Mouse (Mus musculus): Measurements from ENCODE around the gene Csf1. TPM values are rescaled to one million over a fixed set of nuclear protein-coding genes. Genes with fewer than 3 reads are reported as not detected.

Gene Csf1
- polyA plus RNA-seq, 1 experiment from 2014 or later: 10.3 TPM

DNA sequence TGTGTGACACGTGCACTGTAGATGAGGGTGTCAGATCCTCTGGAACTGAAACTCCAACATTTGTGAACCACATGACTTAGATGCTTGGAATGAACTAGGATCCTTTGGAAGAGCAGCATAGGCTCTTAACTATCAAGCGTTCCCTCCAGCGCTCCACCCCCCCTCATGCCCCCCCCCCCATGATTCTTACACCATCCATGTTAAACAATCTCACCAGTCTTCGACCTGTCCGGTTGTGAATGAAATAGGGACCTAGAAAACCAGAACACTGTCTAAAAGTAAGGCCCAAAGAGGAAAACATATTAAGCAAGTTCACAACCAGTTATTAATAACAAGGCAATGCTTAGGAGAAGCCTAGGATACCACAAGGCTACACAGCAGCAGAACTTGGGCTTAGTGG is 32.5 kb upstream of the Csf1 start:
- peak overlapping the region; percentile 94 for H3K27ac ChIP-seq
- WGBS: 65% methylated on average over 5 of the region's 5 CpGs
- H3K4me2 ChIP-seq: peak overlapping the region; percentile 30; the same call in 1 of the 2 replicates
- no peak overlapping the region for H3K4me3 ChIP-seq
- no peak for ATAC-seq (ENCODE audit: borderline replicate concordance, extremely low read depth, low FRiP score, low TSS enrichment)
- no peak overlapping the region for H3K9ac ChIP-seq
- no peaks in the 10 kb centered on the region for H3K36me3 ChIP-seq
- H3K9me3 ChIP-seq: no peaks in the 10 kb centered on the region
- H3K27me3 ChIP-seq: no peaks in the 10 kb centered on the region
- peaks cover 27% of the 10 kb centered on the region for H3K4me1 ChIP-seq

DNA sequence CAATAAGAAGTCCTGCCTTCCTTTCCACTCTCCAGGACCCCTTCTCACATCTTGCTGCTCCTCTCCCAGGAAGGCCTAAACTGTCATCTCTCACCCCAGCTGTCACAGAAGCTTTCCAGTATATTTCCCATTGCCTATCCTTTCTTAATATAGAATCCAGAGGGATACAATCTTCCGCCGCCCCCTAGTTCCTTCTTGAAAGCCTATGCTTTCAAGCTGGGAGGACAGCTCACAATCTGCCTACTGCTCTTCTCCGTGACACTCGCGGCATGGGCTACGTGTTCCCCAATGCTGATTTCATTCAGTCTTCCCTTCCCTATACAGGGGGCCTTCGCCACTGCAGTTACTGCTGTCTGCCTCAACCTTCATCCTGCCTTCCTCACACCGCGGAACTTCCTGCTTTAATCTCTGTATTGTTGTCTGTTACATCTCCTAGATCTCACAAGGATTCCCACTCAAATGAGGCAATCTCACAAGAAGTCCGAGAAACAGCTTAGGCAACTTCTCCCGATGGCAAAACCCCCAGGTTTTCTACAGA is 30.6 kb upstream of the Csf1 start:
- WGBS: 75% methylated on average over 11 of the region's 11 CpGs
- ATAC-seq (ENCODE audit: borderline replicate concordance, extremely low read depth, low FRiP score, low TSS enrichment): no peak
- no peaks in the 10 kb centered on the region for H3K36me3 ChIP-seq

DNA sequence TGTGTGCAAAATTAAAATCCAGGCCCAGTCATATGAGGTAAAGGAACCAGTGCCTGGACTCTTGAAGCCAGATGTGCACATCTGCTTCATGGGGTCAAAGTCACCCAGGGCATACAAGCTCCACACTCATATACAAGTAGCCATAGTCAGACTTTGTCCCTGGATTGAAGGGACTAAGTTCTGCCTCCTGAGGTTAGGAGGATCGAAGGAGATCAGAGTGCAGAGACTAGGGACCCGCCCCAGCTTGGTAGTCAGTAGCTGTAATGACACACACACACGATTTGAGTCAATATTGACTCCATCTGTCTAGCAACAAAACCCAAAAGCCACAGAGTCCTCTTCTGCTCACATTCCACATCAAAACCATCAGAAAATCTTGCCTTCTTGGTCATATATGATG is 30.0 kb upstream of the Csf1 start:
- no peak overlapping the region for H3K4me2 ChIP-seq
- H3K4me3 ChIP-seq: no peak overlapping the region
- H3K4me1 ChIP-seq: peaks cover 35% of the 10 kb centered on the region
- no peaks in the 10 kb centered on the region for H3K9me3 ChIP-seq
- H3K9ac ChIP-seq: no peak overlapping the region
- no peak for ATAC-seq (ENCODE audit: borderline replicate concordance, extremely low read depth, low FRiP score, low TSS enrichment)
- WGBS: 74% methylated on average over 3 of the region's 3 CpGs
- H3K36me3 ChIP-seq: no peaks in the 10 kb centered on the region
- no peak overlapping the region for H3K27ac ChIP-seq
- no peaks in the 10 kb centered on the region for H3K27me3 ChIP-seq

More for the DNA sequence above, 30.6 kb upstream of the Csf1 start:
- H3K9ac ChIP-seq: no peak overlapping the region
- no peaks in the 10 kb centered on the region for H3K27me3 ChIP-seq
- no peak overlapping the region for H3K27ac ChIP-seq
- H3K4me3 ChIP-seq: no peak overlapping the region
- peaks cover 35% of the 10 kb centered on the region for H3K4me1 ChIP-seq
- no peak overlapping the region for H3K4me2 ChIP-seq
- H3K9me3 ChIP-seq: no peaks in the 10 kb centered on the region

DNA sequence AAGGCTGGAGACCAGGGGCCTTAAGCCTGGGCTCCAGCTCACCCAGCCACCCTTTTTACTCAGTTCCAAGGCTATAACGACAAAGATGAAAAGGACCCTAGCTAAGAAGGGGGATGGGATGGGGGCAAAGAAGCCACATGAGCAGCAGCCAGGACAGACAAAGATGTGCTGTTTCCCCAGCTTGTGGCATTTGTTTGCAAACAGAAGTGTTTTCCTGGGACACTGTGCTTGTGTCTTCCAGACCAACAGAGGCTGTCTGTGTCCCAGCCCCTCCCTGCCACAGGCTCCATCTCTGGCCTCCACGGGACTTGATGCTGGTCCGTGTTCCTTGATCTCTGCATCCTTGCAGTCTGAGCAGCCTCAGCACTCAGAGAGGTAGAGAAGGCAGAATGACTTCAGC is 28.6 kb upstream of the Csf1 start:
- Histone ChIP-seq H3K4me2 (no peak overlapping the region), H3K27ac (no peak overlapping the region), H3K9me3 (no peaks in the 10 kb centered on the region), H3K4me3 (no peak overlapping the region), H3K27me3 (no peaks in the 10 kb centered on the region), H3K9ac (no peak overlapping the region), H3K4me1 (peaks cover 32% of the 10 kb centered on the region), H3K36me3 (no peaks in the 10 kb centered on the region)
- no peak for ATAC-seq (ENCODE audit: borderline replicate concordance, extremely low read depth, low FRiP score, low TSS enrichment)
- 80% methylated on average over 3 of the region's 3 CpGs for WGBS

DNA sequence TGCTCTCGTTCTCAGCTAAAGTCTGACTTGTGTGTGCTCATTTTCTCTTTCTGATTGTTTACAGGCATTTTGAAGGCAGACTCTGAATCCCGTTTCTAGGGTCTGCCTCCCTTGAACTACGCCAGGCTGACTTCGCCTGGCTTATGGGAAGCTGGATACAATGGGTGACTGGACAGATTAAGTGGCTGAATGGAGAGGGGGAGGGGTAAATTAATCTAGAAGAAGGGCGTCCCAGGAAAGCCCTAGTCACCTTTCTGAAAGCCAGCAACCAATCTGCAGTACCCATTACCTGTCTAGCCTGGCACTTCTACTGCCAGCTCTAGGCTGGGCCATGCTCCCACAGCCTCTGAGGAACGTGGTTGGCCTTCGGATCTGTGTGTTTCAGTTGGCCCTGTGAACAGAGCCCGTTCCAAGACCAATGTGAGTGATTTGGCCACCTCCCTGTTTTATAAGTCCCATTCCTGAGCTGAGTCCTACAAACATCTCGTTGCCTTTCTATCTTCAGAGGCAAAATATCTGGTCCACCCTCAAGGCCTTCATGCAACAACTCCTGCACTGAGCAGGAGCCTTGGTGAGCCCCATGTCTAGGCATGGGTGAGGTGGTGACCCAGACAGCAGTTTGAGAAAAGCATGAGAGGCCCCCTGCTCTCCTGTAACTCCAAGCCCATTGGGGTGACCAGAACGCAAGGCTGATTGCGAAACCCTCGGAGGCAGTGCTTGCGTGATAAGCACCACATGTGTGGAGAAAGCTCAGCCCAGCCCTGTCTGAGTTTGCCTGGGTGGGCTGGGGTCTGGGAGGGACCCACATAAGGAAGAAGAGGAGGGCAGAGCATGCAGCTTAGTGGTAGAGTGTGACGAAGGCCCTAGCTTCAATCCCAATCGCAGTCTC is 27.6 kb upstream of the Csf1 start:
- peak; percentile 41; the same call in 1 of the 2 replicates for ATAC-seq (ENCODE audit: borderline replicate concordance, extremely low read depth, low FRiP score, low TSS enrichment)
- H3K27ac ChIP-seq: 0 out of 2 replicates have a peak overlapping the region, but pooled peaks have one; percentile 27
- peaks cover 21% of the 10 kb centered on the region for H3K4me1 ChIP-seq

DNA sequence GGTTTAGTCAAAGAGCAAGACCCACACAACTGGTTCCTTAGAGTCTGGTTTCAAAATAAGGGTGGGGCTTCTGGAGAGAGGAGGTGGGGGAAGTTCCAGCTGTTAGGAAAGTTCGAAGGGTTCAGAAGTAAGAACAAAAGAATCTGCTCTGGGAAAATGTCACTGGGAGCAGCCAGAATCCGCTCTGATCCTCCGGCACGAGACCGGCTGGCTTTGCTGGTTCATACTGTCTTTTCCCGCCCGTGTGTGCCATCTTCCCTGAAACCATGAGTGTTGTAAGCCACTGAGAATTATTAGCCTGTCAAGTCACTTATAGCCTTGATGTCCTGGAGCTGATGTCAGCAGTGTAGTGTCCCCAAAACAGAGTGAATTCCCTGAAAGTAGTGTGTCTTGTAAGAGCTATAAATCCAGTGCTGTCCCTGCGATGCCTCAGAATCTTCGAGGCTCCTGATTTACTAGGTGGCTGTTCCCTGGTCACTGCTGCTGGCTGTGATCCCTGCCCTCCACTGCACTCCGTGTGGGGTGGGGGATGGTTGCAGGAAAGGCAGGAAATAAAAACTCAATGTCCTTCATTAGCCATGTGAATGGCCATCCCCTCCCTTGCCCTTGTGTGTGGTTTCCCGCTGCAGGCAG is 26.8 kb upstream of the Csf1 start:
- Histone ChIP-seq H3K4me2 (no peak overlapping the region), H3K27me3 (no peaks in the 10 kb centered on the region), H3K9ac (no peak overlapping the region), H3K27ac (0 out of 2 replicates have a peak overlapping the region, but pooled peaks have one; percentile 27), H3K4me1 (peaks cover 21% of the 10 kb centered on the region), H3K9me3 (no peaks in the 10 kb centered on the region), H3K36me3 (no peaks in the 10 kb centered on the region), H3K4me3 (no peak overlapping the region)
- 33% methylated on average over 11 of the region's 11 CpGs for WGBS
- no peak for ATAC-seq (ENCODE audit: borderline replicate concordance, extremely low read depth, low FRiP score, low TSS enrichment)

More for the DNA sequence above, 27.6 kb upstream of the Csf1 start:
- Histone ChIP-seq H3K4me3 (no peak overlapping the region), H3K27me3 (no peaks in the 10 kb centered on the region), H3K4me2 (no peak overlapping the region), H3K36me3 (no peaks in the 10 kb centered on the region), H3K9me3 (no peaks in the 10 kb centered on the region), H3K9ac (no peak overlapping the region)
- 63% methylated on average over 15 of the region's 15 CpGs for WGBS

DNA sequence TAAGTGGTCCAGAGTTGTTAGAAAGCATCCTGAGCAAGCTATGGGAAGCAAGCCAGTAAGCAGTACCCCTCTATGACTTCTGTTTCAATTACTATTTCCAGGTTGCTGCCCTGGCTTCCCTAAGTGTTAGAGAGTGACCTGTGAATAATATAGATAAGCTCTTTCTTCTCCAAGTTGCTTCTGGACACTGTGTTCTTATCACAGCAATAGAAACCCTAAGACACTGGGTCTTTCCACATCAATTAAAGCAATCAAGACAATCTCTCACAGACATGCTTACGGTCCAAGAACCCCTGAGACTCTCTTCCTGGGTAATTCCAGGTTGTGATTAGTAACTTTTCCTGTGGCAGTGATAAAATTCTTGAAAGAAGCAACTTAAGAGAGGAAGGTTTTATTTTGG is 26.1 kb upstream of the Csf1 start:
- no peak for ATAC-seq (ENCODE audit: borderline replicate concordance, extremely low read depth, low FRiP score, low TSS enrichment)
- H3K9ac ChIP-seq: no peak overlapping the region

DNA sequence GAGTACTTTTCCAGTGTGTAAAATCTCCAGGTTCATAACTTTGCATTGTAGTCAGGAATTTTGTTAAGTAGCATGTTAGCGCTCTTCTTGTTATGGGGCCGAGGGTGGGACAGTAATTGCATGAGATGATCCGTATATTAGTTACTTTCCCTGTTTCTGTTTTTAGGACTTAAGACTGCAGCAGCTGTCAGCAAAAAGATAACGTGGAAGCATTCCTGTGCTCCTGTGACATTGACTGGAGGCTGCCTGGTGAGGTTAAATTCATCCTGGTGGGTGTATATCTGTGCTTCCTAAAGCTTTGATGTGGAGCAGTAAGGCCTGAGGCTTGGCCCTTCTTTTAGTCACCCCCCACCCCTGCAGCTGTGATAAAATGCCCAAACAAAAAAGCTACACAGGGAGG is 25.3 kb upstream of the Csf1 start:
- no peak overlapping the region for H3K27ac ChIP-seq
- H3K27me3 ChIP-seq: no peaks in the 10 kb centered on the region
- ATAC-seq (ENCODE audit: borderline replicate concordance, extremely low read depth, low FRiP score, low TSS enrichment): no peak
- H3K4me2 ChIP-seq: no peak overlapping the region
- H3K4me3 ChIP-seq: no peak overlapping the region
- H3K9ac ChIP-seq: no peak overlapping the region
- H3K4me1 ChIP-seq: peaks cover 21% of the 10 kb centered on the region
- H3K9me3 ChIP-seq: no peaks in the 10 kb centered on the region
- 54% methylated on average over 4 of the region's 4 CpGs for WGBS
- H3K36me3 ChIP-seq: no peaks in the 10 kb centered on the region

More for the DNA sequence above, 26.1 kb upstream of the Csf1 start:
- Histone ChIP-seq H3K36me3 (no peaks in the 10 kb centered on the region), H3K4me2 (no peak overlapping the region), H3K4me3 (no peak overlapping the region), H3K27ac (no peak overlapping the region), H3K27me3 (no peaks in the 10 kb centered on the region), H3K9me3 (no peaks in the 10 kb centered on the region), H3K4me1 (peaks cover 21% of the 10 kb centered on the region)
- 93% methylated on average over 1 of the region's 1 CpGs for WGBS

DNA sequence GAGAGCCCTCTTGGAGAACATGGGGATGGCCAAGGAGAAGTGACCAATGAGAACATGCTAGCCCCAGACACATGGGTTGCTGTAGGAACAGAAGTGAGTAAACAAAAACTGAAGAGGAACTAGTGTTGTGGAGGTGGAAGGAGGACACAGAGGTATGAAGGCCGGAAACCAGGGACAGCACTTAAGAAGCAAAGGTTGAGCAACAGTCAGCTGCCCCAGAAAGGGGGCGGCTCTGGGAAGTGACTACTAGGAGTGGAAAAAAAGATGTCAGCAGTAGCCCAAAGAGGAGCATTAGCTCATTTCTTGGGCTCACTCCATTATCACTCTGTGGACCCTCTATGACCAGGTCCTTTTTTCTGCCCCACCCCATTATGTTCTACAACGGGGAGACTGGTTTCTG is 23.0 kb upstream of the Csf1 start:
- H3K9ac ChIP-seq: no peak overlapping the region
- no peaks in the 10 kb centered on the region for H3K27me3 ChIP-seq
- no peak overlapping the region for H3K4me3 ChIP-seq
- peaks cover 16% of the 10 kb centered on the region for H3K4me1 ChIP-seq
- H3K27ac ChIP-seq: no peak overlapping the region
- WGBS: 86% methylated on average over 3 of the region's 3 CpGs
- no peaks in the 10 kb centered on the region for H3K9me3 ChIP-seq
- H3K36me3 ChIP-seq: no peaks in the 10 kb centered on the region
- H3K4me2 ChIP-seq: no peak overlapping the region
- no peak for ATAC-seq (ENCODE audit: borderline replicate concordance, extremely low read depth, low FRiP score, low TSS enrichment)

DNA sequence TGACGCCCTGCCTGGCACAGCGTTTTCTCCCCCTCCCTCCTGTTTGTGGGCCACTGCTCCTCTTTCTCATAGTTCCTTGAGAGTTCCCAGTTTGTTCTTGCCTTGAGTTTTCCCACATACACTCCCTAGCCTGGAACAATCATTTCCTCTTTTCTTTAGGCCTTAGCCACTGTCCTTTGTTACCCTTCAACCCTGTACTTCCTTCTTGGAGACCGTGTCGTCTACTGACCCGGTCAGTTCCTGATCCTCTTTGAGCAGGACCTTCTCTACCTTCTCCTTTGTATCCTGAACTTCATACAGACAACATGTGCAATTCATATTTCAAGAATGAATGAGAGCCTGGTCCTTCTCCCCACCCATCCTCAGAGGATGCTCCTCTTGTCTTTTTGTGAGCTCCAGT is 21.0 kb upstream of the Csf1 start:
- Histone ChIP-seq H3K4me2 (no peak overlapping the region), H3K27ac (no peak overlapping the region), H3K4me1 (0 out of 2 replicates have a peak, but pooled peaks cover 3% of the 10 kb centered on the region), H3K9ac (no peak overlapping the region), H3K27me3 (peaks cover 3% of the 10 kb centered on the region; the same call in 1 of the 2 replicates), H3K9me3 (no peaks in the 10 kb centered on the region), H3K4me3 (no peak overlapping the region), H3K36me3 (no peaks in the 10 kb centered on the region)
- 84% methylated on average over 5 of the region's 5 CpGs for WGBS
- no peak for ATAC-seq (ENCODE audit: borderline replicate concordance, extremely low read depth, low FRiP score, low TSS enrichment)

DNA sequence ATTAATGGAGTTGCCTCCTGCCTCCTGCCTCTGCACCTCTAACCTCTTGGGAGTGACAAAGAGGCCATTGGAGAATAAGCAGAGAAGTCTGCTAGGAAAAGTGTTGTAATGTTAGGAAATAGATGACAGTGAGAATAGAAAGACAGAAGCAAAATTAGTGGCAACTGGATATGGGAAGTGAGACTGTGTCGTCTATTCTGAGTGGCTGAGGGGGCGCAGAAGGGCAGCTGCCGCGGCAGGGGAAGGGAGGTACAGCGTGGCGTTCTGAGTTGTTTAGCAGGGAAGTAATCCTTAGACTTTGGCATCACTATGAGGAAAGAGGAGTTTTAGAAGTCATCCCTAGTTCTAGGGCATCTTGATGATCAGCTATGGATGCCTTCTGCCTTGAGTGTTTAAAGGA is 17.7 kb upstream of the Csf1 start:
- Histone ChIP-seq H3K4me1 (0 out of 2 replicates have a peak, but pooled peaks cover 9% of the 10 kb centered on the region), H3K9me3 (no peaks in the 10 kb centered on the region), H3K27me3 (peaks cover 15% of the 10 kb centered on the region; the same call in 1 of the 2 replicates), H3K4me2 (no peak overlapping the region), H3K9ac (no peak overlapping the region), H3K27ac (no peak overlapping the region), H3K4me3 (no peak overlapping the region), H3K36me3 (no peaks in the 10 kb centered on the region)
- 69% methylated on average over 6 of the region's 6 CpGs for WGBS
- no peak for ATAC-seq (ENCODE audit: borderline replicate concordance, extremely low read depth, low FRiP score, low TSS enrichment)

DNA sequence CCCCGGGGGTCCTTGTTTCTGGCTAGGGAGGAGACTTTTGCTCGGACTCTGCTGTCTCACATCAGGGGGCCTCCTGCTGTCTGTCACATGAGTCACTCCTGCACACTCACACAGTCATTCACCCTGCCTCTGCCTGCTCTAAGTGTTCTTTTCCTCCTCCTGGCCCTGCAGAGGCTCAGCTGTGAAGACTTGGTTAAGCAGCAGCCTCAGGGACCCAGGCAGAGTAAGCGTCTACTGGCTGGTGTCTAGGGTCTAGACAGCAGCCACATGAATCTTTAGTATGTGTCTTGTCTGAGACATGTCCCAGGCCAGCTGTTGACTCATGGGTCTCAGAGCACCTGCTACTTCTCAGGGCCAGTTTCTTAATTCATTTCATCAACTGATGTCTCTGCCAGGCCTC is 16.0 kb upstream of the Csf1 start:
- H3K4me1 ChIP-seq: 0 out of 2 replicates have a peak, but pooled peaks cover 9% of the 10 kb centered on the region
- no peak overlapping the region for H3K4me2 ChIP-seq
- H3K27me3 ChIP-seq: peaks cover 29% of the 10 kb centered on the region
- 23% methylated on average over 3 of the region's 3 CpGs for WGBS
- H3K36me3 ChIP-seq: no peaks in the 10 kb centered on the region
- H3K9me3 ChIP-seq: no peaks in the 10 kb centered on the region
- ATAC-seq (ENCODE audit: borderline replicate concordance, extremely low read depth, low FRiP score, low TSS enrichment): no peak
- H3K9ac ChIP-seq: no peak overlapping the region
- no peak overlapping the region for H3K27ac ChIP-seq
- no peak overlapping the region for H3K4me3 ChIP-seq

Measured in lung, embryonic 15.5 days (tissue).